Mouse (Mus musculus) myocyte (in vitro differentiated cells): Measurements from ENCODE around the gene Rfx4.

Experiments used
- POLR2A ChIP-seq: IDR thresholded peaks from one replicate; pipeline ENCODE4 v1.6.1; 2011; ENCODE audit warnings: low read depth, mild to moderate bottlenecking, control low read depth, moderate library complexity; ENCODE audit not compliant: insufficient read length
- USF1 ChIP-seq: IDR thresholded peaks from one replicate; pipeline ENCODE4 v1.6.1; 2011; ENCODE audit warnings: low read depth, mild to moderate bottlenecking, control low read depth, moderate library complexity

DNA sequence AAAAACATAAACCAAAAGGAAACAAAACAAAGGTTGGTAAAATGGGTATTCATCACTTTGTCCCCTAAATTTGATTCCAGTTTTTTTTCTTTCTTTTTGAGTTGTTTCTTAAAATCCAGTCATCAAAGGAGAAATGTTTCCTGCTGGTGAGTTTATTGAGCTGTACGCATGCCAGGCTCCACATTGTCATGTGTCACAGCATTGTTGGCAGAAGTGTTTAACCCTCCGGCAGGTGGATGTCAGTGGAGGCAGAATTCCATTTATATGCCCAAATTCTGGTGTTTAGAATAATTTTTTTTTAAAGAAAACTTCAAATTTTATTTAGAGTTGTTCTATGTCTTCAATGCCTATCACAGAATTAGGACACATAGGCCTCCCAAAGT is 56.0 kb downstream of the Rfx4 start:
- TF ChIP-seq USF1 (no peak), POLR2A (no peak)
